Mouse (Mus musculus): Measurements from ENCODE around the gene Plk3. TPM values are rescaled to one million over a fixed set of nuclear protein-coding genes. Genes with fewer than 3 reads are reported as not detected.
A peak's percentile ranks its signal among the peaks of the same experiment; 100 is the strongest.

Gene Plk3
- total RNA-seq, 1 experiment = 28.3 TPM

- H3K36me3 ChIP-seq (ENCODE audit: control insufficient read depth, insufficient read depth, low read length, poor library complexity, severe bottlenecking) = peaks cover 47% of the 10 kb centered on the region
- H3K4me1 ChIP-seq (ENCODE audit: control insufficient read depth in 2 of 2, insufficient read depth in 2 of 2, low read length in 2 of 2, poor library complexity in 1 of 2) = peaks cover 0 to 41% of the 10 kb centered on the region in 2 experiments; a peak in 2 of 4 replicates
- peak overlapping the region; percentile 54 to 55 for H3K4me3 ChIP-seq (ENCODE audit: insufficient read depth in 1 of 2, low read depth in 1 of 2, low read length in 2 of 2, poor library complexity in 1 of 2, severe bottlenecking in 1 of 2)
- peak overlapping the region; percentile 32 for H3K9ac ChIP-seq (ENCODE audit: insufficient read depth, low read depth, low read length, poor library complexity, severe bottlenecking)
- no peaks in the 10 kb centered on the region for H3K9me3 ChIP-seq (ENCODE audit: control insufficient read depth, insufficient read depth, low read depth, low read length)
- TF ChIP-seq HCFC1 (IDR thresholded peaks at IDR 0.05; ENCODE audit: borderline replicate concordance, insufficient read depth, low read length) (no peak), MAFK (IDR thresholded peaks at IDR 0.05; ENCODE audit: insufficient read depth, low read depth, low read length) (no peak), ZC3H11A (IDR thresholded peaks at IDR 0.05; ENCODE audit: borderline replicate concordance, low read depth, low read length) (no peak), CHD2 (IDR thresholded peaks at IDR 0.05; ENCODE audit: low read depth, low read length) (no peak), ZNF384 (IDR thresholded peaks at IDR 0.05; ENCODE audit: low read depth, low read length) (no peak)
- no peak overlapping the region for H3K27ac ChIP-seq (ENCODE audit: insufficient read depth, low read depth, low read length, poor library complexity, severe bottlenecking)
- DNase-seq (ENCODE audit: low read depth, low spot score) = no peak
- in situ Hi-C loops (cut with MboI; ENCODE audit: low sequenced_read_pairs in 2 of 2, unreplicated experiment in 2 of 2) = no loop called here
Measured at GRCm38 (mm10) chr4:117109330-117109729, 24.4 kb downstream of the Plk3 start.

GRCm38 (mm10) chr4:117108524-117108849 is 25.3 kb downstream of the Plk3 start:
- Histone ChIP-seq H3K4me1 (ENCODE audit: control insufficient read depth in 2 of 2, insufficient read depth in 2 of 2, low read length in 2 of 2, poor library complexity in 1 of 2) (peaks cover 0 to 43% of the 10 kb centered on the region in 2 experiments; a peak in 2 of 4 replicates), H3K4me3 (ENCODE audit: insufficient read depth in 1 of 2, low read depth in 1 of 2, low read length in 2 of 2, poor library complexity in 1 of 2, severe bottlenecking in 1 of 2) (no peak overlapping the region), H3K9me3 (ENCODE audit: control insufficient read depth, insufficient read depth, low read depth, low read length) (no peaks in the 10 kb centered on the region), H3K36me3 (ENCODE audit: control insufficient read depth, insufficient read depth, low read length, poor library complexity, severe bottlenecking) (peaks cover 39% of the 10 kb centered on the region), H3K9ac (ENCODE audit: insufficient read depth, low read depth, low read length, poor library complexity, severe bottlenecking) (no peak overlapping the region), H3K27ac (ENCODE audit: insufficient read depth, low read depth, low read length, poor library complexity, severe bottlenecking) (no peak overlapping the region)
- TF ChIP-seq MAFK (IDR thresholded peaks at IDR 0.05; ENCODE audit: insufficient read depth, low read depth, low read length) (no peak), HCFC1 (IDR thresholded peaks at IDR 0.05; ENCODE audit: borderline replicate concordance, insufficient read depth, low read length) (no peak)
- in situ Hi-C loops (cut with MboI; ENCODE audit: low sequenced_read_pairs in 2 of 2, unreplicated experiment in 2 of 2) = no loop called here
- DNase-seq (ENCODE audit: low read depth, low spot score) = no peak

GRCm38 (mm10) chr4:117107813-117108523 is 25.8 kb downstream of the Plk3 start:
- no peak for TF ChIP-seq ZNF384 (IDR thresholded peaks at IDR 0.05; ENCODE audit: low read depth, low read length)
- no peak for TF ChIP-seq HCFC1 (IDR thresholded peaks at IDR 0.05; ENCODE audit: borderline replicate concordance, insufficient read depth, low read length)
- TF ChIP-seq MAFK (IDR thresholded peaks at IDR 0.05; ENCODE audit: insufficient read depth, low read depth, low read length) = no peak
- no peak for TF ChIP-seq CHD2 (IDR thresholded peaks at IDR 0.05; ENCODE audit: low read depth, low read length)
- no peak for TF ChIP-seq ZC3H11A (IDR thresholded peaks at IDR 0.05; ENCODE audit: borderline replicate concordance, low read depth, low read length)
- peaks cover 42% of the 10 kb centered on the region for H3K36me3 ChIP-seq (ENCODE audit: control insufficient read depth, insufficient read depth, low read length, poor library complexity, severe bottlenecking)
- no peak overlapping the region for H3K27ac ChIP-seq (ENCODE audit: insufficient read depth, low read depth, low read length, poor library complexity, severe bottlenecking)
- H3K4me3 ChIP-seq (ENCODE audit: insufficient read depth in 1 of 2, low read depth in 1 of 2, low read length in 2 of 2, poor library complexity in 1 of 2, severe bottlenecking in 1 of 2) = no peak overlapping the region
- peaks cover 0 to 47% of the 10 kb centered on the region in 2 experiments; a peak in 2 of 4 replicates for H3K4me1 ChIP-seq (ENCODE audit: control insufficient read depth in 2 of 2, insufficient read depth in 2 of 2, low read length in 2 of 2, poor library complexity in 1 of 2)
- no peak overlapping the region for H3K9ac ChIP-seq (ENCODE audit: insufficient read depth, low read depth, low read length, poor library complexity, severe bottlenecking)
- in situ Hi-C loops (cut with MboI; ENCODE audit: low sequenced_read_pairs in 2 of 2, unreplicated experiment in 2 of 2) = no loop called here
- no peaks in the 10 kb centered on the region for H3K9me3 ChIP-seq (ENCODE audit: control insufficient read depth, insufficient read depth, low read depth, low read length)
- DNase-seq (ENCODE audit: low read depth, low spot score) = no peak

DNA sequence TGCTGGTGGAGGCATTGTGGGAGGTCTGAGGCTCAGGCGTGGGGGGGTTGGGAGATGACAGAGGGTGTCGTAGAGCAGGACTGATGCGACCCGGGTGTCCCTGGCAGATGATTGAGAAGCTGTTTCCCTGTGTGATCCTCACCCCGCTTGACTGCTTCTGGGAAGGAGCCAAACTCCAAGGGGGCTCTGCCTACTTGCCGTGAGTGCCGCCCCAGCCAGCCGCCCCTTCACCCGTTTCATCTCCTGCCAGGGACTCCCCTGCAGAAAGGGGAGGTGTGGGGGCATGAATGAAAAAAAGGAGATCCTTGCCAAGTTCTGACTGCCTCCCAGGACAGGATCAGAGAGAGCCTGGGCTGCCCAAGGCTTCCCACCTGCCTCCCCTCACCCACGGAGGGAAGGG is 28.6 kb downstream of the Plk3 start:
- Histone ChIP-seq H3K27ac (ENCODE audit: insufficient read depth, low read depth, low read length, poor library complexity, severe bottlenecking) (no peak overlapping the region), H3K9ac (ENCODE audit: insufficient read depth, low read depth, low read length, poor library complexity, severe bottlenecking) (peak overlapping the region; percentile 18; the same call in 1 of the 2 replicates), H3K4me3 (ENCODE audit: insufficient read depth in 1 of 2, low read depth in 1 of 2, low read length in 2 of 2, poor library complexity in 1 of 2, severe bottlenecking in 1 of 2) (no peak overlapping the region), H3K36me3 (ENCODE audit: control insufficient read depth, insufficient read depth, low read length, poor library complexity, severe bottlenecking) (peaks cover 29% of the 10 kb centered on the region), H3K4me1 (ENCODE audit: control insufficient read depth in 2 of 2, insufficient read depth in 2 of 2, low read length in 2 of 2, poor library complexity in 1 of 2) (peaks cover 2 to 53% of the 10 kb centered on the region in 2 experiments; a peak in 2 of 4 replicates), H3K9me3 (ENCODE audit: control insufficient read depth, insufficient read depth, low read depth, low read length) (no peaks in the 10 kb centered on the region)
- in situ Hi-C loops (cut with MboI; ENCODE audit: low sequenced_read_pairs in 2 of 2, unreplicated experiment in 2 of 2) = no loop called here
- TF ChIP-seq ZNF384 (IDR thresholded peaks at IDR 0.05; ENCODE audit: low read depth, low read length) (no peak), HCFC1 (IDR thresholded peaks at IDR 0.05; ENCODE audit: borderline replicate concordance, insufficient read depth, low read length) (no peak), MAFK (IDR thresholded peaks at IDR 0.05; ENCODE audit: insufficient read depth, low read depth, low read length) (no peak), ZC3H11A (IDR thresholded peaks at IDR 0.05; ENCODE audit: borderline replicate concordance, low read depth, low read length) (no peak), CHD2 (IDR thresholded peaks at IDR 0.05; ENCODE audit: low read depth, low read length) (no peak)
- DNase-seq (ENCODE audit: low read depth, low spot score) = no peak
